8 mouse cellular contexts compared by ENCODE assay signal in the genomic region with DNA sequence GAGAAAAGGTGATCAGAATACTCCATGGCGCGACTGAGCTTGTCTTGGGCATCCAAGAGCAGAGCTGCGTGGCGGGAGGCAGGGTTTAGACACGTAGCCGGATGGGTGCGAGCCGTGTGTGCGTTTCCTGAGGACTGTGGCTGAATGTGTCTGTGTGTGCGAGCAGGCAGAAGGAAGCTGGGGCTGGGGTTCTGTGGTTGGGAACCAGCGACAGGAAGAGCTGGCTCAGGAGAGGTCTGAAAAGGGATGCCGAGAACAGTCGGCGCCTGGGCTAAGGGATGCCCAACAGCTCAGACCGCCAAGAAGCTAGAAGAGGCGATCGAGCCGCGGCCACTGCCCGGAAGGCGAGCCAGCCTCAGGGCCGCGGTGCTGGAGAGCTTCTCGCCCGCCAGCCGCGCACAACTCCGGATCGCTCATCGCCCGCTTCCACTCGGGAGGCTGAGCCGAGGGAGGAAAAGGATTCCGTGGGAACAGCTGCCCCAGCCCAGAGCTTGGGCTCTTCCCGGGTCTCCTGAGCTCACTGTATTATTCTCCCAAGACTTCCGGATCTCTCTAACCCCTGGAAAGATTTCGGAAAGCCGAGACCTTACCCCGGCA.
DNase-seq lines count a peak whose midpoint lies in the region; ATAC-seq lines count a peak whose summit lies in the region.

No protein-coding gene starts in this region.

- no peaks in the 10 kb centered on the region for H3K36me3 ChIP-seq in forebrain, embryonic 15.5 days
- H3K36me3 ChIP-seq in kidney, embryonic 16.5 days (ENCODE audit: insufficient read depth, low read length) = no peaks in the 10 kb centered on the region
- no peaks in the 10 kb centered on the region for H3K36me3 ChIP-seq in midbrain, embryonic 14.5 days (ENCODE audit: control insufficient read depth, insufficient read depth, low read length)

- peak overlapping the region; percentile 94 for H3K27ac ChIP-seq in forebrain, embryonic 15.5 days (replicated peaks)
- no peak overlapping the region for H3K27ac ChIP-seq in kidney, embryonic 16.5 days (ENCODE audit: low read length)
- H3K27ac ChIP-seq in midbrain, embryonic 14.5 days (replicated peaks; ENCODE audit: low read depth, low read length) = peak overlapping the region; percentile 89

- no peaks in the 10 kb centered on the region for H3K27me3 ChIP-seq in forebrain, embryonic 15.5 days
- peaks cover 64% of the 10 kb centered on the region for H3K27me3 ChIP-seq in kidney, embryonic 16.5 days (ENCODE audit: insufficient read depth, low read length)
- H3K27me3 ChIP-seq in midbrain, embryonic 14.5 days (ENCODE audit: control insufficient read depth, insufficient read depth, low read length) = no peaks in the 10 kb centered on the region

- ATAC-seq in forebrain, embryonic 15.5 days (replicated peaks) = 0 out of 2 replicates have a peak, but pooled peaks have one; percentile 7
- ATAC-seq in kidney, embryonic 16.5 days (ENCODE audit: low FRiP score, low TSS enrichment) = no peak
- no peak for ATAC-seq in midbrain, embryonic 14.5 days (ENCODE audit: low FRiP score, low TSS enrichment)
- ATAC-seq in monocyte, adult 5-6 weeks (replicated peaks; ENCODE audit: insufficient number of reproducible peaks, low FRiP score, low TSS enrichment, poor library complexity, severe bottlenecking) = no peak

- peaks cover 78% of the 10 kb centered on the region for H3K4me1 ChIP-seq in forebrain, embryonic 15.5 days
- H3K4me1 ChIP-seq in kidney, embryonic 16.5 days (ENCODE audit: insufficient read depth, low read length) = peaks cover 25% of the 10 kb centered on the region
- peaks cover 53% of the 10 kb centered on the region for H3K4me1 ChIP-seq in midbrain, embryonic 14.5 days (ENCODE audit: control insufficient read depth, insufficient read depth, low read length)

- no peaks in the 10 kb centered on the region for H3K9me3 ChIP-seq in forebrain, embryonic 15.5 days
- H3K9me3 ChIP-seq in kidney, embryonic 16.5 days (ENCODE audit: low read length) = no peaks in the 10 kb centered on the region
- H3K9me3 ChIP-seq in midbrain, embryonic 14.5 days (ENCODE audit: control insufficient read depth, low read length) = no peaks in the 10 kb centered on the region

- peak; percentile 56 to 59 for DNase-seq in cerebellum, postnatal 14 days
- DNase-seq in cerebellum, adult 8-10 months = no peak
- peak; percentile 24 to 27 for DNase-seq in spleen, postnatal 10 days (ENCODE audit: low spot score in 2 of 2)
- no peak for DNase-seq in spleen, adult 12 weeks (ENCODE audit: low spot score)
- peak; percentile 73 for DNase-seq in midbrain, embryonic 14.5 days

- H3K4me2 ChIP-seq in forebrain, embryonic 15.5 days (replicated peaks) = peak overlapping the region; percentile 97
- peak overlapping the region; percentile 99 for H3K4me2 ChIP-seq in kidney, embryonic 16.5 days (replicated peaks; ENCODE audit: low read depth, low read length)
- peak overlapping the region; percentile 94 for H3K4me2 ChIP-seq in midbrain, embryonic 14.5 days (ENCODE audit: low read length)

- peak overlapping the region; percentile 79 for H3K4me3 ChIP-seq in forebrain, embryonic 15.5 days
- H3K4me3 ChIP-seq in kidney, embryonic 16.5 days (ENCODE audit: low read length) = peak overlapping the region; percentile 67
- H3K4me3 ChIP-seq in midbrain, embryonic 14.5 days (replicated peaks; ENCODE audit: low read depth, low read length) = peak overlapping the region; percentile 66

- H3K9ac ChIP-seq in forebrain, embryonic 15.5 days (replicated peaks) = peak overlapping the region; percentile 87
- peak overlapping the region; percentile 72 for H3K9ac ChIP-seq in kidney, embryonic 16.5 days (replicated peaks; ENCODE audit: low read length)
- H3K9ac ChIP-seq in midbrain, embryonic 14.5 days (replicated peaks; ENCODE audit: low read length) = peak overlapping the region; percentile 76

- WGBS in forebrain, embryonic 15.5 days = under 1% methylated on average over 38 of the region's 39 CpGs
- WGBS in kidney, embryonic 16.5 days = 0% methylated on average over 39 of the region's 39 CpGs
- WGBS in midbrain, embryonic 14.5 days = under 1% methylated on average over 39 of the region's 39 CpGs

Comparison
In these comparisons a context has a peak if more than half of its experiments do, and no peak if none do; other contexts are left out.
1. DNase-seq: peak in cerebellum, postnatal 14 days (2 of 2), spleen, postnatal 10 days (2 of 2) and midbrain, embryonic 14.5 days (single experiment); none in cerebellum, adult 8-10 months (single experiment) and spleen, adult 12 weeks (single experiment).
2. Peak in every context shown above with its lines, with median percentiles within 50 percentile points of each other: H3K4me2 ChIP-seq, H3K4me3 ChIP-seq and H3K9ac ChIP-seq.